Mouse (Mus musculus): ENCODE results near the gene Sin3b. TPM values are rescaled to one million over a fixed set of nuclear protein-coding genes. Genes with fewer than 3 reads are reported as not detected.

The Sin3b gene
- total RNA-seq, 2 experiments from 2014 or later, result 154 to 174 TPM

GRCm38 (mm10) chr8:72753165-72753564 is 30.1 kb downstream of the Sin3b start:
- no peak for DNase-seq (ENCODE audit: low spot score in 2 of 2)

- DNase-seq (ENCODE audit: low spot score in 2 of 2), result no peak
Measured at GRCm38 (mm10) chr8:72753781-72754180, 30.7 kb downstream of the Sin3b start.

- DNase-seq (ENCODE audit: low spot score in 2 of 2), result no peak
Measured at GRCm38 (mm10) chr8:72756031-72756430, 32.9 kb downstream of the Sin3b start.

- no peak for DNase-seq (ENCODE audit: low spot score in 2 of 2)
Measured at GRCm38 (mm10) chr8:72756771-72757390, 33.8 kb downstream of the Sin3b start.

- DNase-seq (ENCODE audit: low spot score in 2 of 2), result no peak
Measured at GRCm38 (mm10) chr8:72757426-72758195, 34.5 kb downstream of the Sin3b start.

- no peak for DNase-seq (ENCODE audit: low spot score in 2 of 2)
Measured at GRCm38 (mm10) chr8:72758310-72758709, 35.2 kb downstream of the Sin3b start.

GRCm38 (mm10) chr8:72760216-72760615 is 37.1 kb downstream of the Sin3b start:
- DNase-seq (ENCODE audit: low spot score in 2 of 2), result no peak

- no peak for DNase-seq (ENCODE audit: low spot score in 2 of 2)
Measured at GRCm38 (mm10) chr8:72761322-72762051, 38.4 kb downstream of the Sin3b start, which contains the start of gene F2rl3. Gene F2rl3 (plus strand): TSS chr8:72761880.

GRCm38 (mm10) chr8:72762306-72762705 is 39.2 kb downstream of the Sin3b start:
- no peak for DNase-seq (ENCODE audit: low spot score in 2 of 2)

GRCm38 (mm10) chr8:72765696-72766095 is 42.6 kb downstream of the Sin3b start:
- no peak for DNase-seq (ENCODE audit: low spot score in 2 of 2)

GRCm38 (mm10) chr8:72766777-72767176 is 43.7 kb downstream of the Sin3b start:
- no peak for DNase-seq (ENCODE audit: low spot score in 2 of 2)

- DNase-seq (ENCODE audit: low spot score in 2 of 2), result no peak
Measured at GRCm38 (mm10) chr8:72777797-72778196, 54.7 kb downstream of the Sin3b start.

- DNase-seq (ENCODE audit: low spot score in 2 of 2), result no peak
Measured at GRCm38 (mm10) chr8:72780644-72781043, 57.6 kb downstream of the Sin3b start.

GRCm38 (mm10) chr8:72801583-72801982 is 78.5 kb downstream of the Sin3b start:
- DNase-seq (ENCODE audit: low spot score in 2 of 2), result no peak

Small RNA genes lying within 50 kb of the gene (microRNA-seq; reads per million reads assigned to microRNA genes)
- gene Gm26237, result 0 reads per million in 2 experiments

Other genes starting within 250 kb of the Sin3b start
- gene Cherp, start 248.1 kb upstream of the Sin3b start, total RNA-seq (2021), result 10 to 100 TPM; 76.7 to 79.4 TPM
- gene Slc35e1, start 230.7 kb upstream of the Sin3b start, total RNA-seq (2021), result 10 to 100 TPM; 47.2 to 48.9 TPM
- 10 to 100 TPM; 10.3 to 10.5 TPM for gene Med26, start 175.0 kb upstream of the Sin3b start, total RNA-seq (2021)
- gene Smim7, start 152.2 kb upstream of the Sin3b start, total RNA-seq (2021), result 100 to 1,000 TPM in 1 of 2 experiments, 10 to 100 TPM in 1; 99.8 to 103 TPM
- gene Tmem38a, start 151.2 kb upstream of the Sin3b start, total RNA-seq (2021), result 100 to 1,000 TPM; 109 to 115 TPM
- 10 to 100 TPM; 46.6 to 49.0 TPM for gene Nwd1, start 76.6 kb upstream of the Sin3b start, total RNA-seq (2021)
- under 1 TPM in 1 of 2 experiments, not detected in 1; 0.28 TPM for gene F2rl3, start 38.6 kb downstream of the Sin3b start, total RNA-seq (2021)